Mouse (Mus musculus) myocyte (in vitro differentiated cells): Measurements from ENCODE around the gene Trim50. TPM values are rescaled to one million over a fixed set of nuclear protein-coding genes. Genes with fewer than 3 reads are reported as not detected.
A peak's percentile ranks its signal among the peaks of the same experiment; 100 is the strongest.

Experiments
- H3K27me3 ChIP-seq: one replicate; pipeline ENCODE4 v1.6.1; 2011; ENCODE audit not compliant: control insufficient read depth, insufficient read depth, insufficient read length
- H3K36me3 ChIP-seq: one replicate; pipeline ENCODE4 v1.6.1; 2011; ENCODE audit not compliant: control insufficient read depth, insufficient read depth
- H3K4me2 ChIP-seq: one replicate; pipeline ENCODE4 v1.6.1; 2011; ENCODE audit warnings: low read depth, control low read depth
- H3K4me3 ChIP-seq: one replicate; pipeline ENCODE4 v1.5.1; 2011; ENCODE audit warnings: mild to moderate bottlenecking, control low read depth, moderate library complexity
- H3K79me2 ChIP-seq: one replicate; pipeline ENCODE4 v1.6.1; 2011; ENCODE audit not compliant: control insufficient read depth, insufficient read depth
- H3ac ChIP-seq: one replicate; pipeline ENCODE4 v1.6.1; 2011; ENCODE audit not compliant: control insufficient read depth, insufficient read length
- CEBPB ChIP-seq: IDR thresholded peaks from 2 replicates; pipeline ENCODE4 v1.6.1; 2011; ENCODE audit warnings: mild to moderate bottlenecking, moderate library complexity; ENCODE audit not compliant: poor library complexity, insufficient read depth, severe bottlenecking
- E2F4 ChIP-seq: IDR thresholded peaks from one replicate; pipeline ENCODE4 v1.6.1; 2011; ENCODE audit warnings: mild to moderate bottlenecking, control low read depth, moderate library complexity; ENCODE audit not compliant: insufficient read depth
- MAX ChIP-seq: IDR thresholded peaks from one replicate; pipeline ENCODE4 v1.6.1; 2011; ENCODE audit warnings: low read depth, mild to moderate bottlenecking, control low read depth
- MYOD1 ChIP-seq, 3 experiments: IDR thresholded peaks; one replicate each; pipeline ENCODE4 v1.6.1; 2011; ENCODE audit warnings: control low read depth in 2 of 3, low read depth in 2 of 3, mild to moderate bottlenecking in 2 of 3, moderate library complexity in 1 of 3; ENCODE audit not compliant: insufficient read length in 2 of 3, control insufficient read depth in 1 of 3
- MYOG ChIP-seq, 3 experiments: IDR thresholded peaks; one replicate each; pipeline ENCODE4 v1.6.1; 2011; ENCODE audit warnings: control low read depth in 2 of 3, low read depth in 2 of 3, mild to moderate bottlenecking in 2 of 3; ENCODE audit not compliant: insufficient read length in 2 of 3, control insufficient read depth in 1 of 3, insufficient read depth in 1 of 3
- POLR2A ChIP-seq: IDR thresholded peaks from one replicate; pipeline ENCODE4 v1.6.1; 2011; ENCODE audit warnings: low read depth, mild to moderate bottlenecking, control low read depth, moderate library complexity; ENCODE audit not compliant: insufficient read length
- POLR2AphosphoS2 ChIP-seq: IDR thresholded peaks from one replicate; pipeline ENCODE4 v1.6.1; 2011; ENCODE audit warnings: low read depth, control low read depth; ENCODE audit not compliant: insufficient read length
- REST ChIP-seq: IDR thresholded peaks from one replicate; pipeline ENCODE4 v1.6.1; 2011; ENCODE audit warnings: mild to moderate bottlenecking, control low read depth, moderate library complexity; ENCODE audit not compliant: insufficient read depth, insufficient read length
- SRF ChIP-seq: IDR thresholded peaks from one replicate; pipeline ENCODE4 v1.6.1; 2011; ENCODE audit warnings: low read depth; ENCODE audit not compliant: control insufficient read depth, insufficient read length
- TCF12 ChIP-seq: IDR thresholded peaks from one replicate; pipeline ENCODE4 v1.6.1; 2011; ENCODE audit warnings: mild to moderate bottlenecking, control low read depth; ENCODE audit not compliant: poor library complexity, insufficient read depth, severe bottlenecking
- TCF3 ChIP-seq: IDR thresholded peaks from one replicate; pipeline ENCODE4 v1.6.1; 2011; ENCODE audit warnings: low read depth, control low read depth; ENCODE audit not compliant: insufficient read length
- USF1 ChIP-seq: IDR thresholded peaks from one replicate; pipeline ENCODE4 v1.6.1; 2011; ENCODE audit warnings: low read depth, mild to moderate bottlenecking, control low read depth, moderate library complexity
- polyA plus RNA-seq: library from polyadenylated mRNA; unstranded; fragments of >200 nt; fragmentation: generic; extraction: Trizol; gene quantifications from one replicate; pipeline ENCODE4 v1.2.1, GENCODE M21; 2012; ENCODE audit warnings: missing spikeins

The Trim50 gene
- polyA plus RNA-seq, 1 experiment, result not detected

- Histone ChIP-seq H3K4me2 (peak within 1 kb of the TSS; percentile 86), H3K79me2 (peaks cover 15% of the 10 kb centered on the region), H3K27me3 (no peaks in the 10 kb centered on the region), H3ac (peak within 1 kb of the TSS; percentile 69), H3K4me3 (peak within 1 kb of the TSS; percentile 83), H3K36me3 (peaks cover 7% of the 10 kb centered on the region)
- peak; percentile 80 for TF ChIP-seq POLR2A
- TF ChIP-seq POLR2AphosphoS2, result peak; percentile 85
- no peak for TF ChIP-seq USF1
Observed at GRCm38 (mm10) chr5:135369787-135370654, 16.9 kb downstream of the Trim50 start, which contains the start of gene Nsun5. Nsun5 (plus strand) TSS chr5:135369953.

GRCm38 (mm10) chr5:135371195-135371594 lies 18.1 kb downstream of the Trim50 start:
- Histone ChIP-seq H3K79me2 (peaks cover 15% of the 10 kb centered on the region), H3K4me2 (no peak overlapping the region), H3ac (no peak overlapping the region), H3K4me3 (peak overlapping the region; percentile 83), H3K27me3 (no peaks in the 10 kb centered on the region), H3K36me3 (peaks cover 15% of the 10 kb centered on the region)
- no peak for TF ChIP-seq USF1
- TF ChIP-seq MYOG (IDR thresholded peaks at IDR 0.05; ENCODE audit: control insufficient read depth in 1 of 3, insufficient read depth in 1 of 3, insufficient read length in 2 of 3, low read depth in 2 of 3), result no peak
- TF ChIP-seq REST, result no peak
- TF ChIP-seq TCF12, result no peak
- no peak for TF ChIP-seq POLR2AphosphoS2
- TF ChIP-seq CEBPB, result no peak
- no peak for TF ChIP-seq MYOD1 (IDR thresholded peaks at IDR 0.05; ENCODE audit: control insufficient read depth in 1 of 3, insufficient read length in 2 of 3, low read depth in 2 of 3)
- TF ChIP-seq E2F4, result no peak
- TF ChIP-seq MAX, result no peak
- TF ChIP-seq SRF, result no peak
- no peak for TF ChIP-seq POLR2A
- no peak for TF ChIP-seq TCF3

GRCm38 (mm10) chr5:135373601-135374000 lies 20.5 kb downstream of the Trim50 start:
- no peak for TF ChIP-seq POLR2A
- TF ChIP-seq E2F4, result no peak
- no peak for TF ChIP-seq TCF12
- TF ChIP-seq MYOD1 (IDR thresholded peaks at IDR 0.05; ENCODE audit: control insufficient read depth in 1 of 3, insufficient read length in 2 of 3, low read depth in 2 of 3), result no peak
- TF ChIP-seq MYOG (IDR thresholded peaks at IDR 0.05; ENCODE audit: control insufficient read depth in 1 of 3, insufficient read depth in 1 of 3, insufficient read length in 2 of 3, low read depth in 2 of 3), result no peak
- TF ChIP-seq SRF, result no peak
- TF ChIP-seq CEBPB, result no peak
- TF ChIP-seq REST, result no peak
- H3ac ChIP-seq, result no peak overlapping the region
- H3K4me3 ChIP-seq, result no peak overlapping the region
- H3K4me2 ChIP-seq, result no peak overlapping the region
- no peaks in the 10 kb centered on the region for H3K27me3 ChIP-seq
- peaks cover 15% of the 10 kb centered on the region for H3K79me2 ChIP-seq
- H3K36me3 ChIP-seq, result peaks cover 24% of the 10 kb centered on the region

GRCm38 (mm10) chr5:135375167-135375566 lies 22.1 kb downstream of the Trim50 start:
- Histone ChIP-seq H3K4me2 (no peak overlapping the region), H3K36me3 (peaks cover 30% of the 10 kb centered on the region), H3K4me3 (no peak overlapping the region), H3ac (no peak overlapping the region), H3K27me3 (no peaks in the 10 kb centered on the region), H3K79me2 (peaks cover 13% of the 10 kb centered on the region)
- TF ChIP-seq TCF12, result no peak
- no peak for TF ChIP-seq E2F4
- no peak for TF ChIP-seq POLR2AphosphoS2
- TF ChIP-seq POLR2A, result no peak
- TF ChIP-seq SRF, result no peak
- TF ChIP-seq REST, result no peak
- TF ChIP-seq CEBPB, result no peak
- no peak for TF ChIP-seq USF1
- no peak for TF ChIP-seq TCF3
- TF ChIP-seq MYOD1 (IDR thresholded peaks at IDR 0.05; ENCODE audit: control insufficient read depth in 1 of 3, insufficient read length in 2 of 3, low read depth in 2 of 3), result no peak
- no peak for TF ChIP-seq MAX
- no peak for TF ChIP-seq MYOG (IDR thresholded peaks at IDR 0.05; ENCODE audit: control insufficient read depth in 1 of 3, insufficient read depth in 1 of 3, insufficient read length in 2 of 3, low read depth in 2 of 3)

- H3ac ChIP-seq, result no peak overlapping the region
- H3K79me2 ChIP-seq, result peaks cover 2% of the 10 kb centered on the region
- H3K27me3 ChIP-seq, result no peaks in the 10 kb centered on the region
- H3K4me2 ChIP-seq, result no peak overlapping the region
- H3K4me3 ChIP-seq, result no peak overlapping the region
- H3K36me3 ChIP-seq, result peaks cover 30% of the 10 kb centered on the region
- no peak for TF ChIP-seq USF1
- TF ChIP-seq POLR2A, result no peak
- no peak for TF ChIP-seq MYOG (IDR thresholded peaks at IDR 0.05; ENCODE audit: control insufficient read depth in 1 of 3, insufficient read depth in 1 of 3, insufficient read length in 2 of 3, low read depth in 2 of 3)
Observed at GRCm38 (mm10) chr5:135376341-135376740, 23.2 kb downstream of the Trim50 start.
